Mouse (Mus musculus) neural tube, embryonic 14.5 days (tissue): ENCODE results near the gene Cox14. TPM values are rescaled to one million over a fixed set of nuclear protein-coding genes. Genes with fewer than 3 reads are reported as not detected.

ENCODE experiments used
- ATAC-seq: fragments of 200-750 bp; cut with Nextera tagmentation; 2 replicates; pipeline ENCODE4 v1.8.0; 2017; ENCODE audit warnings: low read depth, mild to moderate bottlenecking, moderate TSS enrichment, moderate library complexity
- H3K27ac ChIP-seq: fragments of 300-500 bp; sonication (generic); 2 replicates; pipeline ENCODE4 v1.5.1; 2014; ENCODE audit warnings: low read depth, mild to moderate bottlenecking, control low read depth, low read length, moderate library complexity, mixed read lengths
- H3K27me3 ChIP-seq: fragments of 300-500 bp; sonication (generic); 2 replicates; pipeline ENCODE4 v1.6.1; 2014; ENCODE audit warnings: low read length; ENCODE audit not compliant: control insufficient read depth, insufficient read depth
- H3K36me3 ChIP-seq: fragments of 300-500 bp; sonication (generic); 2 replicates; pipeline ENCODE4 v1.6.1; 2014; ENCODE audit warnings: low read length, mixed read lengths; ENCODE audit not compliant: control insufficient read depth, insufficient read depth
- H3K4me1 ChIP-seq: fragments of 300-500 bp; sonication (generic); 2 replicates; pipeline ENCODE4 v1.6.1; 2014; ENCODE audit warnings: low read length; ENCODE audit not compliant: control insufficient read depth, insufficient read depth
- H3K4me2 ChIP-seq: fragments of 300-500 bp; sonication (generic); 2 replicates; pipeline ENCODE4 v1.6.1; 2014; ENCODE audit warnings: mild to moderate bottlenecking, low read depth, low read length, control low read depth
- H3K4me3 ChIP-seq: fragments of 300-500 bp; sonication (generic); 2 replicates; pipeline ENCODE4 v1.5.1; 2014; ENCODE audit warnings: low read depth, low read length, control low read depth, mixed read lengths
- H3K9ac ChIP-seq: fragments of 300-500 bp; sonication (generic); replicated peaks from 2 replicates; pipeline ENCODE4 v1.6.1; 2014; ENCODE audit warnings: low read depth, mild to moderate bottlenecking, control low read depth, low read length, mixed read lengths
- H3K9me3 ChIP-seq: fragments of 300-500 bp; sonication (generic); 2 replicates; pipeline ENCODE4 v1.6.1; 2016; ENCODE audit warnings: low read length; ENCODE audit not compliant: control insufficient read depth
- WGBS: fragments of 180-500 bp; shearing (Covaris S2); extraction: QIAGEN DNeasy Blood & Tissue Kit; methylation state at CpG from one replicate; pipeline ENCODE4 v1.1.7; 2014; 5-methylcytosine and 5-hydroxymethylcytosine counted together
- polyA plus RNA-seq: library from polyadenylated mRNA; unstranded; fragments of >200 nt; fragmentation: Nextera tagmentation; extraction: Ambion mirVana; gene quantifications from 2 replicates; pipeline ENCODE4 v1.2.1, GENCODE M21; 2014

The Cox14 gene
- polyA plus RNA-seq, 1 experiment from 2014 or later, result 204 TPM

DNA sequence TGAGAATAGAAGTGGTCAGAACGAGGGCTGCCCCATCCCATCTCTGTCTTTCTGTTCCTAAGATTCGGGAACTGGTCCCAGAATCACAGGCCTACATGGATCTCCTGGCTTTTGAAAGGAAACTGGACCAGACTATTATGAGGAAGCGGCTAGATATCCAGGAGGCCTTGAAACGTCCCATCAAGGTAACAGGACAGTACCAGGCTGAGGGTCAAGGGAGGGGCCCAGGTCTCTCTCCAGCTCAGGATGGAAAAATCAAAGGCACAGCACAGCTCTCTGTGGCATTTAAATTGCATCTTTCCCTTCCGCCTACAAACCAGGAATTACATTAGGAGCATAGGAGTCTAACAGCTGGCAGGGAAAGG lies 21.8 kb upstream of the Cox14 start:
- H3K36me3 ChIP-seq, result peaks cover 39% of the 10 kb centered on the region
- peak overlapping the region; percentile 99 for H3K4me2 ChIP-seq
- H3K9me3 ChIP-seq, result no peaks in the 10 kb centered on the region
- no peaks in the 10 kb centered on the region for H3K27me3 ChIP-seq
- H3K9ac ChIP-seq, result peak overlapping the region; percentile 98; the same call in 1 of the 2 replicates
- peak overlapping the region; percentile 99 for H3K27ac ChIP-seq
- ATAC-seq, result no peak
- H3K4me1 ChIP-seq, result peaks cover 24% of the 10 kb centered on the region
- H3K4me3 ChIP-seq, result peak overlapping the region; percentile 78
- 58% methylated on average over 5 of the region's 5 CpGs for WGBS

DNA sequence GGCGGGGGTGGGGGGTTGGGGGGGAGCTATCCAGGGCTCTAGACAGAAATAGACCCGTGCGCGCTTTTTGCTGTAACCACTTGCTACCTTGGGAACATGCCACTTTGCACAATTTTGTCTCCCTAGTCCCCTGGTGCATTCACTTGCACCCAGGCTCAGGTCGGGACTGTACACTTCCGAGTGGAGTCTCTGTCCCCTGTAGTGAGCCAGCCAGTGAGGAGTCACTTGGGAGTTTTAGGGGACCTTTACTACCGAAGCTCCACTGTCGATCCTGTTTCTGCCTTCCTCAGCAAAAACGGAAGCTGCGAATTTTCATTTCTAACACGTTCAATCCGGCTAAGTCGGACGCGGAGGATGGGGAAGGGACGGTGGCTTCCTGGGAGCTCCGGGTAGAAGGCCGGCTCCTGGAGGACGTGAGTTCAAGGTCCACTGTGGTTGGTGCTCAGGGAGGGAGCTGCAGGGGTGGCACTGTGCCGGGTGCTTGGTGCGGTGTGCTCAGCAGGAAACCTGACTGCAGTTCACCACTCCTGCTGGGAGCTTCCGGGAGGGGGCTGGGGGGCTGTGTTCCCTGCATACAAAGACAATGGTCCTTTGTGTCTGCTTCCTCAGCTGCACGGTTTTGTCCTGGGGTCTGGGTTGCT lies 21.3 kb upstream of the Cox14 start:
- Histone ChIP-seq H3K4me2 (peak overlapping the region; percentile 99), H3K4me1 (peaks cover 24% of the 10 kb centered on the region), H3K27me3 (no peaks in the 10 kb centered on the region), H3K9me3 (no peaks in the 10 kb centered on the region), H3K27ac (peak overlapping the region; percentile 99), H3K9ac (peak overlapping the region; percentile 98), H3K36me3 (peaks cover 39% of the 10 kb centered on the region), H3K4me3 (peak overlapping the region; percentile 78)
- no peak for ATAC-seq
- 16% methylated on average over 23 of the region's 23 CpGs for WGBS

GRCm38 (mm10) chr15:99704881-99705280 lies 20.5 kb upstream of the Cox14 start:
- Histone ChIP-seq H3K4me3 (peak overlapping the region; percentile 78), H3K27ac (peak overlapping the region; percentile 99), H3K9me3 (no peaks in the 10 kb centered on the region), H3K9ac (peak overlapping the region; percentile 98), H3K4me1 (peaks cover 24% of the 10 kb centered on the region), H3K4me2 (peak overlapping the region; percentile 99), H3K36me3 (peaks cover 44% of the 10 kb centered on the region), H3K27me3 (no peaks in the 10 kb centered on the region)
- 14% methylated on average over 7 of the region's 7 CpGs for WGBS
- ATAC-seq, result no peak

- ATAC-seq, result no peak
- peak within 1 kb of the TSS; percentile 99 for H3K27ac ChIP-seq
- WGBS, result 64% methylated on average over 10 of the region's 11 CpGs
- peak within 1 kb of the TSS; percentile 98 for H3K9ac ChIP-seq
- peaks cover 50% of the 10 kb centered on the region for H3K36me3 ChIP-seq
- H3K4me2 ChIP-seq, result peak within 1 kb of the TSS; percentile 99
- H3K9me3 ChIP-seq, result no peaks in the 10 kb centered on the region
- H3K4me3 ChIP-seq, result peak within 1 kb of the TSS; percentile 78
- H3K4me1 ChIP-seq, result peaks cover 24% of the 10 kb centered on the region
- H3K27me3 ChIP-seq, result no peaks in the 10 kb centered on the region
Measured at GRCm38 (mm10) chr15:99705440-99706048, 19.9 kb upstream of the Cox14 start, which contains the start of gene Gm17349. Gene Gm17349, minus strand, starts transcription at chr15:99705490.

DNA sequence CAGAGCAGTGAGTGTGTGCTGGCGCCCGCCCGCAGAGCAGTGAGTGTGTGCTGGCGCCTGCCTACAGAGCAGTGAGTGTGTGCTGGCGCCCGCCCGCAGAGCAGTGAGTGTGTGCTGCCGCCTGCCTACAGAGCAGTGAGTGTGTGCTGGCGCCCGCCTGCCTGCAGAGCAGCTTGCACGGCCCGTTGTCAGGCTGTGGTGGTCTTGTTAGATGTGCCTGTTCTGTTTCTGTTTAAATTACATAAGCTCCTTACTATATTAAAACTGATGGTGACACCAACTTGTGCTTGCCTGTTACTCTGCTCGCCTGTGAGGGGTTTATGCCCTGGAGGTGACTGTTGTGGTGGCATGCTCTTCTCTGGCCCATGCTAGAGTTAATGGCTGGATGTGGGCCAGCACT lies 17.2 kb upstream of the Cox14 start:
- H3K9me3 ChIP-seq, result no peaks in the 10 kb centered on the region
- H3K4me3 ChIP-seq, result no peak overlapping the region
- no peak for ATAC-seq
- H3K4me2 ChIP-seq, result no peak overlapping the region
- H3K36me3 ChIP-seq, result peaks cover 76% of the 10 kb centered on the region
- no peaks in the 10 kb centered on the region for H3K27me3 ChIP-seq
- H3K4me1 ChIP-seq, result peaks cover 19% of the 10 kb centered on the region
- WGBS, result 96% methylated on average over 13 of the region's 13 CpGs
- no peak overlapping the region for H3K9ac ChIP-seq
- H3K27ac ChIP-seq, result no peak overlapping the region

DNA sequence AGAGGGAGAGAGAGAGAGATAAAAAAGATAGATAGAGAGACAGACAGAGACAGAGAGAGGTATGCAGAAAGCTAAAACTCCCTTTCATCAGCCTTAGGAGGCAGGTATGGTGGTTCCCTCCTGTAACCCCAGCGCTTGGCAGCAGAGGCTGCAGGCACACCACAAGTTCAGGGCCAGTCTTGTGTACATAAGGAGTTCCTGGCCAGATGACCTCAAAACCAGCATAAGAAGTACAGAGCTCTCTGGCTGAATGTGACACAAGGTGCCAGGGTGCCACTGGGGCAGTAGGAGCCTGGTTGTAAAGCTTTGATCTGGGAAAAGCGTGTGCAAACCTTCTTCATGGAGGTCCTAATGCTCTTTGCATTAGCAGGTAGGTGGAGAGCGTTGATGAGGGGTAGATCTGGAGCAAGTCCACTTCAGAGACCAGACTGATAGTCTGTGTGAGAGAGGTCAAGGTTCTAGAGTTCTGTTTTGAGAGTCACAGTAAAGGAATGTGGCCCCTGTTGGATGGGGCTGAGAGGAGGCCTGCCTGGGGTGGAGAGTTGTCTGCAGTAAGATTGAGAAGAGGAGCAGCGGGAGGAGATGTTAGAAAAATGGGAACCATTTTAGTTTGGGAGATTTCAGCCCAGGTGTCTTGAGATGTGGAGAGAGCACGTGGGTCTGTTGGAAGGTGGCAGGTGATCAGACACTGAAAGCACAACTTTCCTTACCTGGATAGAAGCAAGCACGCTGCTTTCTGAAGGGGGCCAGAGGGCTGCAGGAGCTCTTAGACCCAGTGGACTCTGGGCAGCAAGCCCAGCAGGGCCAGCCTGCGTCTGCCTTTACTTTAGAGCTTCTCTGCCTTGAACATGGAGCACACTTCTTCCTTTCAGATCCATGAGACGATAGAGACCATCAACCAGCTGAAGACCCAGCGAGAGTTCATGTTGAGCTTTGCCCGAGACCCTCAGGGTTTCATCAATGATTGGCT lies 14.9 kb upstream of the Cox14 start:
- no peaks in the 10 kb centered on the region for H3K9me3 ChIP-seq
- no peaks in the 10 kb centered on the region for H3K27me3 ChIP-seq
- peaks cover 80% of the 10 kb centered on the region for H3K36me3 ChIP-seq
- H3K9ac ChIP-seq, result no peak overlapping the region
- ATAC-seq, result no peak
- no peak overlapping the region for H3K4me2 ChIP-seq
- H3K4me3 ChIP-seq, result no peak overlapping the region
- H3K27ac ChIP-seq, result no peak overlapping the region
- no peaks in the 10 kb centered on the region; the same call in 1 of the 2 replicates for H3K4me1 ChIP-seq
- 95% methylated on average over 10 of the region's 10 CpGs for WGBS

GRCm38 (mm10) chr15:99711491-99711890 lies 13.9 kb upstream of the Cox14 start:
- no peak for ATAC-seq
- peaks cover 3% of the 10 kb centered on the region; the same call in 1 of the 2 replicates for H3K4me1 ChIP-seq
- 76% methylated on average over 3 of the region's 3 CpGs for WGBS
- H3K27me3 ChIP-seq, result no peaks in the 10 kb centered on the region
- no peak overlapping the region for H3K27ac ChIP-seq
- peaks cover 73% of the 10 kb centered on the region for H3K36me3 ChIP-seq
- no peak overlapping the region for H3K9ac ChIP-seq
- no peaks in the 10 kb centered on the region for H3K9me3 ChIP-seq
- H3K4me3 ChIP-seq, result no peak overlapping the region
- H3K4me2 ChIP-seq, result no peak overlapping the region

DNA sequence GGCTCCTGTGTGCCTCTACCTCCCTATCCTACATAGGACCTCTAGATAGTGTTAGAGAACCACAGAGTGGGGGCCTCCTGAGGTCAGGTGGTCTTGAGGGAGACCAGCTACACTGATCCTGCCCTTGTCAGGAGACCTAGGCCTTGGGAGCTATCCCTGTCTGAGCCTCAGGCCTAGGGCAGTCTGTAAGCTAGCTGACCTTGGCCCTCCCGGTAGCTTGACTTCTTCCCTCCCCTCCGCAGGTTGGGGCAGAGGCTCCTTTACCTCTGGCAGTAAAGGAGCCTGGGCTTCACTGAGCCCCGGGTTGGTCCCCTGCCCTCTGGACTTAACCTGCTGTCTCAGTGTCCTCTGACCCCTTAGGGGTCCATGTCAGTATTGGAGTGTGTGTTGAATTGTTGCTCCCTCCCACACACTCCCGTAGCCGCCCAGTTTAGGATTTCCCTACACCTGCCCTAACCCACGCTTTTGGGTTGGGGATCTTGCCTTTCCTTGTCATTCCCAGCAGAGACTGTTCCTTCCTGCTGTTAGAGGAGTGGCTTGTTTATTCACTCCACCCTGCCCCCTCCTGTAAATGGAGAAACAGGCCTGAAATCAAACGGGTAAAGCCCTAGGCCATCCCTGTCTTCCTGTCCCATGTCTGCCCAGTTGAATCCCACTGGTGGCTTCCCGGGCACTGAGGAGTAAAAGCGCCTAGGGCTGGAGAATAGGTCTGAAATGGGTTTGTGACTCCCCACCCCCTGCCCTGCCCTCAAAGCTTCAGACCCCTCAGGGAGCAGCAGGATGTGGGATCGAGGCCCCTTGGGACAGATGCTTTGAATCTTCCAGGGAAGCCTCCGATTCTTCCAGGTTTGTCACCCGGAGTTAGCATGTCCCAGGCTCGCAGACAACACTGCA lies 12.5 kb upstream of the Cox14 start:
- no peak overlapping the region for H3K4me3 ChIP-seq
- H3K9me3 ChIP-seq, result no peaks in the 10 kb centered on the region
- H3K4me2 ChIP-seq, result no peak overlapping the region
- no peak overlapping the region for H3K9ac ChIP-seq
- H3K27me3 ChIP-seq, result no peaks in the 10 kb centered on the region
- H3K27ac ChIP-seq, result no peak overlapping the region
- peaks cover 61% of the 10 kb centered on the region for H3K36me3 ChIP-seq
- peaks cover 3% of the 10 kb centered on the region; the same call in 1 of the 2 replicates for H3K4me1 ChIP-seq
- WGBS, result 69% methylated on average over 13 of the region's 13 CpGs
- no peak for ATAC-seq
